Mouse (Mus musculus) kidney, postnatal 0 days (tissue): Measurements from ENCODE around the gene Ano1. TPM values are rescaled to one million over a fixed set of nuclear protein-coding genes. Genes with fewer than 3 reads are reported as not detected.

Experiments
- ATAC-seq: fragments of 200-750 bp; cut with Nextera tagmentation; replicated peaks from 2 replicates; pipeline ENCODE4 v1.8.0; 2017; ENCODE audit warnings: low read depth, moderate number of reproducible peaks, moderate TSS enrichment, moderate library complexity; ENCODE audit not compliant: low FRiP score
- DNase-seq: peaks from one replicate; pipeline ENCODE4 v3.0.0-alpha.2; 2016; ENCODE audit warnings: low spot score
- H3K27ac ChIP-seq: fragments of 300-500 bp; sonication (generic); 2 replicates; pipeline ENCODE4 v1.5.1; 2014; ENCODE audit warnings: mild to moderate bottlenecking
- H3K27me3 ChIP-seq: fragments of 300-500 bp; sonication (generic); 2 replicates; pipeline ENCODE4 v1.6.1; 2014; ENCODE audit warnings: low read length, mixed read lengths; ENCODE audit not compliant: insufficient read depth
- H3K36me3 ChIP-seq: fragments of 300-500 bp; sonication (generic); 2 replicates; pipeline ENCODE4 v1.6.1; 2014; ENCODE audit warnings: low read length, mixed read lengths; ENCODE audit not compliant: insufficient read depth
- H3K4me1 ChIP-seq: fragments of 300-500 bp; sonication (generic); replicated peaks from 2 replicates; pipeline ENCODE4 v1.6.1; 2014; ENCODE audit warnings: antibody characterized with exemption, low read length, mixed read lengths; ENCODE audit not compliant: insufficient read depth
- H3K4me2 ChIP-seq: fragments of 300-500 bp; sonication (generic); 2 replicates; pipeline ENCODE4 v1.6.1; 2014; ENCODE audit warnings: mild to moderate bottlenecking, low read length, moderate library complexity, mixed read lengths
- H3K4me3 ChIP-seq: fragments of 300-500 bp; sonication (generic); replicated peaks from 2 replicates; pipeline ENCODE4 v1.5.1; 2014; ENCODE audit warnings: low read depth, low read length
- H3K9ac ChIP-seq: fragments of 300-500 bp; sonication (generic); 2 replicates; pipeline ENCODE4 v1.6.1; 2014; ENCODE audit warnings: low read depth, low read length
- H3K9me3 ChIP-seq: fragments of 300-500 bp; sonication (generic); replicated peaks from 2 replicates; pipeline ENCODE4 v1.6.1; 2016; ENCODE audit warnings: low read length, inconsistent platforms, mixed read lengths
- CTCF ChIP-seq: IDR thresholded peaks from 2 replicates; pipeline ENCODE4 v1.5.1; 2016; ENCODE audit warnings: antibody characterized with exemption, low read depth, mild to moderate bottlenecking, moderate library complexity
- WGBS: fragments of 180-500 bp; shearing (Covaris S2); extraction: QIAGEN DNeasy Blood & Tissue Kit; methylation state at CpG from one replicate; pipeline ENCODE4 v1.1.7; 2014; 5-methylcytosine and 5-hydroxymethylcytosine counted together
- polyA plus RNA-seq: library from polyadenylated mRNA; unstranded; fragments of >200 nt; fragmentation: Nextera tagmentation; extraction: Ambion mirVana; gene quantifications from 2 replicates; pipeline ENCODE4 v1.2.1, GENCODE M21; 2015

The Ano1 gene
- polyA plus RNA-seq, 1 experiment from 2014 or later = 34.1 TPM

DNA sequence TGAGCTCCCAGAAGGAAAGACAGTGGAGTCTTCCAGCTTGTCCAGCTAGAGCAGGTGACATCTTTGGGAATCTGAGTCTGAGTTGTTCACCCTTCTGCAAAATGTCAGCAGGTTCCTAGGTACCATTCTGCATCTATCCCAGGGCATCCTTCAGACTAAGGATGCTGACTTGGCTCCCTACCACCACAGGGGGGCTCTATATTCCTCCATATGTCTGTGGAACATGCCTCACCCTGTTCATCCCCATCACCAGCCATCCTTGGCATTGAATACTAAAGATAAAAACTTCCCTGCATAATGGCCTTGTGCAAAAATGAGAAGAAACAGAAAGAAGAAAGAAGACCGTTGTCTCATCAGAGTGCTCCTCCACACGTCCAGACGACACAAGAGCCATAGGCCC lies 162.3 kb downstream of the Ano1 start:
- ATAC-seq (no peak), DNase-seq (peak; percentile 47)
- Histone ChIP-seq H3K4me3 (no peak overlapping the region), H3K36me3 (no peaks in the 10 kb centered on the region), H3K27me3 (no peaks in the 10 kb centered on the region), H3K27ac (no peak overlapping the region), H3K4me1 (no peaks in the 10 kb centered on the region), H3K9me3 (no peaks in the 10 kb centered on the region), H3K4me2 (no peak overlapping the region), H3K9ac (no peak overlapping the region)
- TF ChIP-seq CTCF = peak; percentile 56
- 75% methylated on average over 3 of the region's 3 CpGs for WGBS

GRCm38 (mm10) chr7:144587291-144587690 lies 164.5 kb downstream of the Ano1 start:
- peak; percentile 74 for TF ChIP-seq CTCF
- Histone ChIP-seq H3K4me2 (no peak overlapping the region), H3K9me3 (no peaks in the 10 kb centered on the region), H3K27ac (no peak overlapping the region), H3K36me3 (no peaks in the 10 kb centered on the region), H3K4me1 (0 out of 2 replicates have a peak, but pooled peaks cover 6% of the 10 kb centered on the region), H3K4me3 (no peak overlapping the region), H3K9ac (no peak overlapping the region), H3K27me3 (no peaks in the 10 kb centered on the region)
- peak; percentile 66 for DNase-seq
- no peak for ATAC-seq
- WGBS = 39% methylated on average over 2 of the region's 2 CpGs

- no peak for ATAC-seq
- Histone ChIP-seq H3K9ac (no peak overlapping the region), H3K27ac (no peak overlapping the region), H3K36me3 (no peaks in the 10 kb centered on the region), H3K9me3 (no peaks in the 10 kb centered on the region), H3K27me3 (no peaks in the 10 kb centered on the region), H3K4me3 (no peak overlapping the region), H3K4me1 (peaks cover 12% of the 10 kb centered on the region; the same call in 1 of the 2 replicates), H3K4me2 (no peak overlapping the region)
- peak; percentile 86 for DNase-seq
- WGBS = 18% methylated on average over 6 of the region's 6 CpGs
- peak; percentile 99 for TF ChIP-seq CTCF
These were observed 166.1 kb downstream of the Ano1 start for GRCm38 (mm10) chr7:144585648-144586047.

GRCm38 (mm10) chr7:144583619-144584018 lies 168.2 kb downstream of the Ano1 start:
- H3K4me3 ChIP-seq = no peak overlapping the region

GRCm38 (mm10) chr7:144582284-144582980 lies 169.3 kb downstream of the Ano1 start, which contains the start of gene Fadd:
Fadd (minus strand) TSS chr7:144582463.
- Histone ChIP-seq H3K4me3 (peak within 1 kb of the TSS; percentile 68), H3K9ac (peak within 1 kb of the TSS; percentile 63), H3K36me3 (peaks cover 11% of the 10 kb centered on the region; the same call in 1 of the 2 replicates), H3K27me3 (no peaks in the 10 kb centered on the region), H3K4me1 (peaks cover 12% of the 10 kb centered on the region; the same call in 1 of the 2 replicates), H3K9me3 (no peaks in the 10 kb centered on the region), H3K27ac (peak within 1 kb of the TSS; percentile 94), H3K4me2 (peak within 1 kb of the TSS; percentile 84)
- WGBS = 1% methylated on average over 34 of the region's 34 CpGs
- ATAC-seq = peak; percentile 76
- TF ChIP-seq CTCF = no peak
- peak; percentile 97 for DNase-seq

More at GRCm38 (mm10) chr7:144583619-144584018, 168.2 kb downstream of the Ano1 start:
- H3K27me3 ChIP-seq = no peaks in the 10 kb centered on the region
- peak; percentile 77 for TF ChIP-seq CTCF
- WGBS = 3% methylated on average over 4 of the region's 4 CpGs
- H3K4me1 ChIP-seq = peaks cover 12% of the 10 kb centered on the region; the same call in 1 of the 2 replicates
- DNase-seq = peak; percentile 87
- no peak overlapping the region for H3K9ac ChIP-seq
- no peaks in the 10 kb centered on the region for H3K9me3 ChIP-seq
- no peak overlapping the region for H3K4me2 ChIP-seq
- H3K27ac ChIP-seq = no peak overlapping the region
- no peak for ATAC-seq
- H3K36me3 ChIP-seq = peaks cover 11% of the 10 kb centered on the region; the same call in 1 of the 2 replicates

DNA sequence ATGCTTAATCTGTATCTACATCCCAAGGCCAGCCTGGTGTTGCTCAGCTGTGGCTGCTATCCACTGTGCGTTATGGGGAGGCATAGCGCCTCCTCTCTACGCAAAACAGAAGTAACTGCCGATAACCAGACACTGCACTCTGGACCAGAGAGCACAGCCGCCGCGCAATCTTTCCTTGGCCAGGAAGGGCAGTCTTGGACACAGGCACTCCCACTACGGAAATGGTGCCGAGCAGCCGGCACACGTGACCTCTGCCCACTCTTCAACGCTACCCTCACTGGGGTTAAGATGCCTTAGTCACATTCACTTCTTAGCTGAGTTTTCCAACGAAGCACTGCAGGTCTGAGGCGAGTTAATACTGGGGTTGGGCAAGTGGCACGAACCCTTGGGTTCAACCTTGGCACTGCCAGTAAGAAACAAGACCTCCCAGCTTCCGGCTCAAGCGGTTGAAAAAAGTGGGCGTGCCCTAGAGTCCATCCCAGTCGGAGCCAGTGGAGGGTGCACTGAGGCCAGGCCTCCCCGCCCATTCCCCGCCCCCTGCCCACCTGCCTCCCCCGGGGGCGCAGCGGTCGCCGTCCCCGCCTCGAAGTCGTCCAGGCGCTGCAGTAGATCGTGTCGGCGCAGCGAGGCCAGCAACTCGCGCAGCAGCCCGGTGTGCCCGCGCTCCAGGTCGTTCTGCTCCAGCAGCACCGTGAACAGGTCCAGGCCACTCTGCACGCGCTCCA lies 170.1 kb downstream of the Ano1 start:
- Histone ChIP-seq H3K27ac (peak overlapping the region; percentile 94), H3K4me2 (peak overlapping the region; percentile 84), H3K4me3 (peak overlapping the region; percentile 68), H3K4me1 (peaks cover 12% of the 10 kb centered on the region; the same call in 1 of the 2 replicates), H3K36me3 (peaks cover 11% of the 10 kb centered on the region; the same call in 1 of the 2 replicates), H3K9ac (peak overlapping the region; percentile 63), H3K27me3 (no peaks in the 10 kb centered on the region), H3K9me3 (no peaks in the 10 kb centered on the region)
- DNase-seq = peak; percentile 95
- ATAC-seq = peak; percentile 87
- TF ChIP-seq CTCF = peak; percentile 82
- WGBS = 1% methylated on average over 43 of the region's 43 CpGs
